Mouse (Mus musculus): ENCODE measurements around the gene Panx2.

DNA sequence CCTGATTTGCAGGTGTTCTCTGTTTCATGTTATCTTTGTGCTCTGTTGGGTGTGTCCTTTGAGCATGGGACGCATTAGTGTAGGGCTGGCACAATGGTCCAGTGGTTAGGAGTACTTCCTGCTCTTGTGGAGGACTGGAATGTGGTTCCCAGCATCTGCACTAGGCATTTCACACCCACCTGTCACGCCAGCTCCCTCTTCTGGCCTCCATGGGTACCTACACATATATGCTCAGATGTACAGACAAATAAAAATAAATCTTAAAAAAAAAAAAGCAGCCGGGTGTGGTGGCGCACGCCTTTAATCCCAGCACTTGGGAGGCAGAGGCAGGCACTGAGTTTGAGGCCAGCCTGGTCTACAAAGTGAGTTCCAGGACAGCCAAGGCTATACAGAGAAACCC lies 15.2 kb upstream of the Panx2 start:
- TF ChIP-seq POLR2A (IDR thresholded peaks at IDR 0.05; ENCODE audit: insufficient read depth, low read length) (no peak), CTCF (IDR thresholded peaks at IDR 0.05; ENCODE audit: low read depth, low read length) (peak; percentile 37)

All from ES-Bruce4 (cell line).